17 mouse cellular contexts compared by ENCODE assay signal in genomic region chr5:36549243-36549642, GRCm38 (mm10). TPM values are rescaled to one million over a fixed set of nuclear protein-coding genes. Genes with fewer than 3 reads are reported as not detected.
DNase-seq lines count a peak whose midpoint lies in the region; ATAC-seq and TF ChIP-seq lines count a peak whose summit lies in the region.
"Had no signal": no experiment of that assay in that cellular context is flagged by ENCODE, and none has a peak within 500 bp of the region (broad histone marks: within the 10 kb centered on the region; RNA-seq: fewer than 3 reads in every experiment).

No protein-coding gene starts in this region.

- no peak for TF ChIP-seq CTCF in liver, adult 2 months (IDR thresholded peaks at IDR 0.05; ENCODE audit: low read depth, low read length)
- no peak for TF ChIP-seq CTCF in G1E (IDR thresholded peaks at IDR 0.05; ENCODE audit: low read depth, low read length)

- H3K27me3 ChIP-seq in liver, adult 2 months (ENCODE audit: control insufficient read depth, insufficient read depth, low read length): no peaks in the 10 kb centered on the region
- H3K27me3 ChIP-seq in liver, embryonic 11.5 days (replicated peaks; ENCODE audit: control insufficient read depth, insufficient read depth, low read length): no peaks in the 10 kb centered on the region
- no peaks in the 10 kb centered on the region; the same call in 1 of the 2 replicates for H3K27me3 ChIP-seq in G1E (ENCODE audit: insufficient read depth, low read length)

- no peak for TF ChIP-seq POLR2A in liver, adult 2 months (IDR thresholded peaks at IDR 0.05; ENCODE audit: extremely low read depth, insufficient read depth, low read length)

- H3K9me3 ChIP-seq in liver, embryonic 11.5 days (ENCODE audit: control insufficient read depth, low read length): no peaks in the 10 kb centered on the region
- H3K9me3 ChIP-seq in G1E (replicated peaks): no peaks in the 10 kb centered on the region

- peak; percentile 61 for DNase-seq in liver, adult 2 months (ENCODE audit: extremely low read depth, low read depth, low spot score)
- DNase-seq in liver, embryonic 11.5 days (ENCODE audit: low spot score): no peak
- DNase-seq in 416B (ENCODE audit: low read depth) (peak; percentile 49), G1E (ENCODE audit: low spot score) (peak; percentile 10)
- no peak for DNase-seq in layer of hippocampus, adult 11-12 months (ENCODE audit: low spot score)
- no peak for DNase-seq in urinary bladder, postnatal 14 days (ENCODE audit: low spot score)
- DNase-seq: adrenal gland, postnatal 25 days; cerebellum, postnatal 14 days; heart, postnatal 10 days; kidney, adult 9 months; midbrain, embryonic 14.5 days; right cerebral cortex, postnatal 4 days; thymus, postnatal 36 days had no signal

- H3K79me2 ChIP-seq in liver, adult 2 months (ENCODE audit: control insufficient read depth, insufficient read depth, low read length): peaks cover 31% of the 10 kb centered on the region

- no peak overlapping the region for H3K4me2 ChIP-seq in liver, embryonic 11.5 days

- no peak for ATAC-seq in liver, embryonic 11.5 days (replicated peaks; ENCODE audit: low FRiP score)
- no peak for ATAC-seq in G1E (ENCODE audit: extremely low read depth, insufficient number of reproducible peaks, low FRiP score, poor library complexity, severe bottlenecking)
- peak; percentile 70 for ATAC-seq in megakaryocyte, adult 5-6 weeks (ENCODE audit: poor library complexity, severe bottlenecking)
- ATAC-seq: forebrain, embryonic 14.5 days; hindbrain, postnatal 0 days had no signal

- peaks cover 6% of the 10 kb centered on the region for H3K4me1 ChIP-seq in liver, adult 2 months (ENCODE audit: control insufficient read depth, insufficient read depth, low read length)
- H3K4me1 ChIP-seq in liver, embryonic 11.5 days (replicated peaks; ENCODE audit: control insufficient read depth, insufficient read depth, low read length): peaks cover under 1% of the 10 kb centered on the region; the same call in 1 of the 2 replicates
- peaks cover 15% of the 10 kb centered on the region for H3K4me1 ChIP-seq in G1E (ENCODE audit: insufficient read depth, low read depth, low read length)

- H3K36me3 ChIP-seq in liver, adult 2 months (ENCODE audit: control insufficient read depth, insufficient read depth, low read length): no peaks in the 10 kb centered on the region
- H3K36me3 ChIP-seq in liver, embryonic 11.5 days (ENCODE audit: control insufficient read depth, insufficient read depth, low read length): no peaks in the 10 kb centered on the region
- H3K36me3 ChIP-seq in G1E (replicated peaks): peaks cover 7% of the 10 kb centered on the region

- H3K4me3 ChIP-seq in liver, adult 2 months (ENCODE audit: insufficient read depth, low read depth, low read length): no peak overlapping the region
- H3K4me3 ChIP-seq in liver, embryonic 11.5 days (ENCODE audit: low read depth, low read length): no peak overlapping the region
- H3K4me3 ChIP-seq in G1E (ENCODE audit: low read depth, low read length): no peak overlapping the region
- H3K4me3 ChIP-seq: left cerebral cortex, adult 2 months had no signal

- H3K27ac ChIP-seq in liver, adult 2 months (replicated peaks; ENCODE audit: insufficient read depth, low read depth, low read length): 0 out of 2 replicates have a peak overlapping the region, but pooled peaks have one; percentile 2
- no peak overlapping the region for H3K27ac ChIP-seq in liver, embryonic 11.5 days (ENCODE audit: low read depth, low read length)
- H3K27ac ChIP-seq: hindbrain, postnatal 0 days; left cerebral cortex, adult 2 months had no signal

- no peak overlapping the region for H3K9ac ChIP-seq in liver, adult 2 months (ENCODE audit: low read depth, low read length)
- H3K9ac ChIP-seq in liver, embryonic 11.5 days (ENCODE audit: low read depth, low read length): no peak overlapping the region

- 64% methylated on average over 6 of the region's 6 CpGs for WGBS in liver, adult 2 months
- 60% methylated on average over 6 of the region's 6 CpGs for WGBS in liver, embryonic 11.5 days

RNA-seq across cellular contexts. Expression of gene Tbc1d14, which starts 43.8 kb away (rescaled TPM):
- 5.4 and 8.2 TPM in 2 replicates for total RNA-seq in liver, adult 2 months (2014; rRNA removed)
- polyA plus RNA-seq in liver, adult 2 months (2012; rRNA removed): 8.4 and 8.9 TPM in 2 replicates
- polyA plus RNA-seq in liver, embryonic 11.5 days (2014; fragmentation: Nextera tagmentation; extraction: Ambion mirVana): 26.0 and 30.2 TPM in 2 replicates
- total RNA-seq in G1E (2014; fragmentation: Nextera tagmentation): 12.5 and 15.7 TPM in 2 replicates
- 7.7 and 8.0 TPM in 2 replicates for total RNA-seq in G1E (2017)
- polyA plus RNA-seq in G1E (2012): 13.1 and 15.2 TPM in 2 replicates
- 22.3 and 25.5 TPM in 2 replicates for total RNA-seq in megakaryocyte, adult 5-6 weeks (2015)
- total RNA-seq in megakaryocyte, adult 5-6 weeks (2017): 11.2 and 16.2 TPM in 2 replicates

Comparison
In these comparisons a context has a peak if more than half of its experiments do, and no peak if none do; other contexts are left out.
1. DNase-seq: peak in liver, adult 2 months (single experiment), 416B (single experiment) and G1E (single experiment); none in liver, embryonic 11.5 days (single experiment), layer of hippocampus, adult 11-12 months (single experiment) and urinary bladder, postnatal 14 days (single experiment).